Mouse (Mus musculus) neural tube, embryonic 15.5 days (tissue): ENCODE results near the gene Cdx2. TPM values are rescaled to one million over a fixed set of nuclear protein-coding genes. Genes with fewer than 3 reads are reported as not detected.

Source experiments
- ATAC-seq: fragments of 200-750 bp; cut with Nextera tagmentation; 2 replicates; pipeline ENCODE4 v1.8.0; 2017; ENCODE audit warnings: mild to moderate bottlenecking, moderate TSS enrichment, moderate library complexity; ENCODE audit not compliant: low FRiP score
- H3K27ac ChIP-seq: fragments of 300-500 bp; sonication (generic); replicated peaks from 2 replicates; pipeline ENCODE4 v1.5.1; 2015; ENCODE audit warnings: mild to moderate bottlenecking, inconsistent platforms
- H3K27me3 ChIP-seq: fragments of 300-500 bp; sonication (generic); replicated peaks from 2 replicates; pipeline ENCODE4 v1.6.1; 2015; ENCODE audit warnings: inconsistent platforms
- H3K36me3 ChIP-seq: fragments of 300-500 bp; sonication (generic); 2 replicates; pipeline ENCODE4 v1.6.1; 2015; ENCODE audit warnings: inconsistent platforms
- H3K4me1 ChIP-seq: fragments of 300-500 bp; sonication (generic); 2 replicates; pipeline ENCODE4 v1.6.1; 2015; ENCODE audit warnings: inconsistent platforms
- H3K4me2 ChIP-seq: fragments of 300-500 bp; sonication (generic); 2 replicates; pipeline ENCODE4 v1.6.1; 2015; ENCODE audit warnings: inconsistent platforms, mild to moderate bottlenecking, moderate library complexity
- H3K4me3 ChIP-seq: fragments of 300-500 bp; sonication (generic); replicated peaks from 2 replicates; pipeline ENCODE4 v1.5.1; 2015; ENCODE audit warnings: mild to moderate bottlenecking, inconsistent platforms
- H3K9ac ChIP-seq: fragments of 300-500 bp; sonication (generic); replicated peaks from 2 replicates; pipeline ENCODE4 v1.6.1; 2015; ENCODE audit warnings: mild to moderate bottlenecking, inconsistent platforms
- H3K9me3 ChIP-seq: fragments of 300-500 bp; sonication (generic); replicated peaks from 2 replicates; pipeline ENCODE4 v1.6.1; 2016; ENCODE audit warnings: inconsistent platforms
- WGBS: fragments of 180-500 bp; shearing (Covaris S2); methylation state at CpG from one replicate; pipeline ENCODE4 v1.1.7; 2015; ENCODE audit warnings: mixed read lengths; 5-methylcytosine and 5-hydroxymethylcytosine counted together
- polyA plus RNA-seq: library from polyadenylated mRNA; unstranded; fragments of >200 nt; fragmentation: Nextera tagmentation; extraction: Ambion mirVana; gene quantifications from 2 replicates; pipeline ENCODE4 v1.2.1, GENCODE M21; 2015

Gene Cdx2
- polyA plus RNA-seq, result 3.1 TPM in 1 of 2 replicates, not detected in the other

DNA sequence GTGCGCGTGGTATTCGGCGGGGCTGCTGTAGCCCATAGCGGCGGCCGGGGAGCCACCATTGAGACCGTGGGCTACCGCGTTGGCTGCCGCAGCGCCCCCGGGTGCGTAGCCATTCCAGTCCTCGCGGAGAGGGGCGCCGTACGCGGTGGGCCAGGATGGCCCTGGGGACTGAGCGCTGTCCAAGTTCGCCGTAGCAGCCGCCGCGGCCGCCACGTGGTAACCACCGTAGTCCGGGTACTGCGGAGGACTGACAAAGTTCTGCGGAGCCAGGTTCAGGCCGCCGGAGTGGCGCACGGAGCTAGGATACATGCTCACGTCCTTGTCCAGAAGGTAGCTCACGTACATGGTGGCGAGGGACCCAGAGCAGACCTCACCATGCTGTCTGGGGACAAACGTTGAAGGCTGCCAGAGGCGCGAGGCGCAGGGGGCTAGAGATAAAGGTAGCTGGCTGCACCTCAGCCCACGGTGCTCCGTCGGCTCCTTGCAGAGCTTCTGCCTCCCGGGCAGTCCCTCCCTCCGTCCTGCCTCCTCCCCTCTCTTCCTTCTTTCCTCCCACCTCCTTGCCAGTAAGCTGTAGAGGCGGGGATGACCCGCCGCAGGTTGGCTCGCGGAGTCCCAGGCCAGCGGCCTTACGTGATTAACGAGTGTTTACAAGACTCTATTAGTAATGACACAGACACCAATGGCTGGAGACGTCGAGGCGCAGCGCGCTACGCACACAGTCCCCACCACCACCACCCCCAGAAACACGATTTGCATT is at the start of gene Cdx2:
Cdx2 (minus strand) TSS at position 633 of the 760 bp plus-strand sequence.
- peak within 1 kb of the TSS; percentile 11 for H3K4me2 ChIP-seq
- peaks cover 99% of the 10 kb centered on the region for H3K27me3 ChIP-seq
- no peak within 1 kb of the TSS for H3K27ac ChIP-seq
- WGBS, result under 1% methylated on average over 57 of the region's 63 CpGs
- H3K9me3 ChIP-seq, result no peaks in the 10 kb centered on the region
- H3K9ac ChIP-seq, result no peak within 1 kb of the TSS
- peaks cover 22% of the 10 kb centered on the region for H3K4me1 ChIP-seq
- no peak for ATAC-seq
- no peaks in the 10 kb centered on the region for H3K36me3 ChIP-seq
- H3K4me3 ChIP-seq, result peak within 1 kb of the TSS; percentile 8; the same call in 1 of the 2 replicates

DNA sequence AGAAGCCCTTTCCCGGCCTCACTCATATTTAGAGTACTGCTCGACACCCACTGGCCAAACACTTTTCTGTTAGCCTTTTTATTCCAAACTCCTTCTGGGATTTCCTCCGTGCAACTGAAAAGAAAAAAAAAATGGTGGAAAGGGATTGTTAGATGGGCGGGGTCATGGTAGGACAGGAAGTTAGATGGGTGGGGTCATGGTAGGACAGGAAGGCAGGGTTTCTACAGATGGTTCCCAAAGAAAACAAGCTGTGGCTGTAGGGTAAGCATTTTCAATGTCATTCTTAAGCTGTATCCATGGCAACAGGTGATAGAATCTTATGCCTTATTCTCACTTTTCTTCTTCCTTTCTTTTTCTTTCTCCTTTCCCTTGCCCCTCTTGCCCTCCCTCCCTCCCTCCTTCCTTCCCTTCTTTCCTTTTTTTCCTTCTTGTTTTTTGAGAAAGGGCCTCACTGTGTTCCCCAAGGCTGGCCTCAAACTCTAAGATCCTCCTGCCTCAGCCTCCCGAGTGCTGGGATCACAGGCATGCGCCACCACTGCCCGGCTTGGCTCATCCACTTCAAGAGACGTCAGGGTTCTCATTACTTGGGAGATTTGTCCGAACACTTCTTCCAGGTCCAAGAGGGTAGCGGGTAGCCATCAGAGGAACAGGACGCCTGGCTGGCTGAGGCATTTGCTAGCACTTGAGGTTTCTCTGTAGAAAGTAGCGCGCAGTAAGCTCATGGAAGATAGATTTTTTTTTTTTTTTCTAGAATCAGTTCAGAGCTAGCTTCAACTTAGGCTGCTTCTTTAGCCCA is 49.4 kb upstream of the Cdx2 start:
- no peaks in the 10 kb centered on the region for H3K4me1 ChIP-seq
- WGBS, result 94% methylated on average over 13 of the region's 13 CpGs
- no peak for ATAC-seq

DNA sequence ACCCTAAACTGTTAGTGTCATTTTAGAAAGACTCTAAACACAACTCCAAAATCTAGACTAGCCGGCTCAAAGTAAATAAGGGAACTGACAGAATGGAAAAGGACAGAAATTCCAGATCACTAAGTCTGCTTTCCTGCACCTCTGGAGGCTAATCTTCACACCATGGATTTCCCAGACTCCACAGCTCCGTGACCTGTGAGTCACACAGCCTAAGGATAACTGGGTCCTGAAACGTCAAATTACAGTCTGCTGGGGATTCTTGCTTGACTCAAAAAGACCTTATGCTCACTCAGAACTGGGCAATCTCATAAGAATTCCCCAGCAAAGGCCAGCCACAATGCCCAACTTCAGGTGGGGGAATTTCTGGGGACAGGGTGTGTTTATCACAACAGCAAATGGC is 48.7 kb upstream of the Cdx2 start:
- 87% methylated on average over 3 of the region's 3 CpGs for WGBS
- ATAC-seq, result no peak
- Histone ChIP-seq H3K9ac (no peak overlapping the region), H3K36me3 (no peaks in the 10 kb centered on the region), H3K27ac (no peak overlapping the region), H3K4me3 (no peak overlapping the region), H3K4me1 (no peaks in the 10 kb centered on the region), H3K27me3 (no peaks in the 10 kb centered on the region), H3K9me3 (no peaks in the 10 kb centered on the region), H3K4me2 (no peak overlapping the region)

More for the DNA sequence above, 49.4 kb upstream of the Cdx2 start:
- Histone ChIP-seq H3K9ac (no peak overlapping the region), H3K36me3 (no peaks in the 10 kb centered on the region), H3K4me2 (no peak overlapping the region), H3K9me3 (no peaks in the 10 kb centered on the region), H3K27me3 (no peaks in the 10 kb centered on the region), H3K4me3 (no peak overlapping the region), H3K27ac (no peak overlapping the region)

GRCm38 (mm10) chr5:147354985-147355384 is 47.9 kb upstream of the Cdx2 start:
- no peak for ATAC-seq
- Histone ChIP-seq H3K4me3 (no peak overlapping the region), H3K4me1 (no peaks in the 10 kb centered on the region), H3K36me3 (no peaks in the 10 kb centered on the region), H3K27me3 (no peaks in the 10 kb centered on the region), H3K4me2 (no peak overlapping the region), H3K27ac (no peak overlapping the region), H3K9ac (no peak overlapping the region), H3K9me3 (no peaks in the 10 kb centered on the region)
- 74% methylated on average over 8 of the region's 8 CpGs for WGBS

DNA sequence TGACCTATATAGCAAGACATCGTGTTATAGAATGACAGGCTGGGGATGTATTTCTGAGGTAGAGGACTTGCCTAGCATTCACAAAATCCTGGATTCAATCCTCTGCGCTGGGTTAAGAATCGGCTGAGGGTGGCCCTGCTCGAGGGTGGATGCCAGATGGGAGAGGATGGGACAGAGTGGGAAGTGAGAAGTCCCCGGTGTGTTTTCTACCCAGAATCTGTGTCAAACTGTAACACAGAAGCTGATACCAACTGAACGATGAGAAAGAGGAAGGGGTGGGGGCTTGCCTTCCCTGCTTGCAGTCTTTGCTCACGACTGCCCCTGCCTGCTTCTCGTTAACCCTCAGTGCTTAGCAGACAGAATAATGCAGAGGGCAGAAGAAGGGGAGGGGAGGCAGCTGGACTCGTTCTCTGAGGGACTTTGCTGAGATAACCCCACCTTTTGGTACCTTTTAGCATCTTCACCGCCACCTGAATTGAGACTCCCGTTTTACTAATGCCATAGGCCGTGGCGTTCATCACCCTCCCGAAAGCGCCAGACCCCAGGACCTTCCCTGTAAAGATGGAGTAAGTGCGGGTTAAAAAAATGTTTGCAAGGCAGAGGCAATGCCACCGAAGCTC is 47.2 kb upstream of the Cdx2 start:
- H3K4me2 ChIP-seq, result no peak overlapping the region
- no peak overlapping the region for H3K4me3 ChIP-seq
- no peak overlapping the region for H3K9ac ChIP-seq
- H3K4me1 ChIP-seq, result no peaks in the 10 kb centered on the region
- no peak for ATAC-seq
- 69% methylated on average over 17 of the region's 17 CpGs for WGBS
- no peak overlapping the region for H3K27ac ChIP-seq
- no peaks in the 10 kb centered on the region for H3K27me3 ChIP-seq
- no peaks in the 10 kb centered on the region for H3K9me3 ChIP-seq
- H3K36me3 ChIP-seq, result no peaks in the 10 kb centered on the region

- Histone ChIP-seq H3K4me1 (no peaks in the 10 kb centered on the region), H3K9ac (no peak overlapping the region), H3K4me2 (no peak overlapping the region), H3K4me3 (no peak overlapping the region), H3K9me3 (no peaks in the 10 kb centered on the region), H3K36me3 (no peaks in the 10 kb centered on the region), H3K27me3 (no peaks in the 10 kb centered on the region), H3K27ac (no peak overlapping the region)
- ATAC-seq, result no peak
- 90% methylated on average over 8 of the region's 8 CpGs for WGBS
These were observed 44.9 kb upstream of the Cdx2 start for GRCm38 (mm10) chr5:147351931-147352330.

GRCm38 (mm10) chr5:147345981-147346380 is 38.9 kb upstream of the Cdx2 start:
- Histone ChIP-seq H3K9ac (no peak overlapping the region), H3K27me3 (no peaks in the 10 kb centered on the region), H3K4me3 (no peak overlapping the region), H3K36me3 (no peaks in the 10 kb centered on the region), H3K9me3 (no peaks in the 10 kb centered on the region), H3K4me1 (no peaks in the 10 kb centered on the region), H3K4me2 (no peak overlapping the region), H3K27ac (no peak overlapping the region)
- no peak for ATAC-seq
- 81% methylated on average over 1 of the region's 1 CpGs for WGBS

- Histone ChIP-seq H3K4me1 (no peaks in the 10 kb centered on the region), H3K4me2 (no peak overlapping the region), H3K36me3 (no peaks in the 10 kb centered on the region), H3K9me3 (no peaks in the 10 kb centered on the region), H3K27me3 (no peaks in the 10 kb centered on the region), H3K4me3 (no peak overlapping the region), H3K27ac (no peak overlapping the region), H3K9ac (no peak overlapping the region)
- WGBS, result 90% methylated on average over 10 of the region's 10 CpGs
- ATAC-seq, result no peak
These were observed 36.8 kb upstream of the Cdx2 start for GRCm38 (mm10) chr5:147343904-147344303.

GRCm38 (mm10) chr5:147342901-147343300 is 35.8 kb upstream of the Cdx2 start:
- H3K4me3 ChIP-seq, result no peak overlapping the region
- no peak overlapping the region for H3K27ac ChIP-seq
- H3K27me3 ChIP-seq, result no peaks in the 10 kb centered on the region
- no peaks in the 10 kb centered on the region for H3K9me3 ChIP-seq
- H3K4me2 ChIP-seq, result no peak overlapping the region
- H3K36me3 ChIP-seq, result no peaks in the 10 kb centered on the region
- ATAC-seq, result no peak
- H3K4me1 ChIP-seq, result no peaks in the 10 kb centered on the region
- H3K9ac ChIP-seq, result no peak overlapping the region
- WGBS, result 91% methylated on average over 6 of the region's 6 CpGs

- no peak overlapping the region for H3K9ac ChIP-seq
- no peaks in the 10 kb centered on the region for H3K4me1 ChIP-seq
- no peaks in the 10 kb centered on the region for H3K9me3 ChIP-seq
- H3K36me3 ChIP-seq, result no peaks in the 10 kb centered on the region
- H3K4me3 ChIP-seq, result no peak overlapping the region
- 55% methylated on average over 13 of the region's 13 CpGs for WGBS
- no peaks in the 10 kb centered on the region for H3K27me3 ChIP-seq
- no peak for ATAC-seq
- no peak overlapping the region for H3K27ac ChIP-seq
- H3K4me2 ChIP-seq, result no peak overlapping the region
These were observed 33.8 kb upstream of the Cdx2 start for GRCm38 (mm10) chr5:147340741-147341414.

- no peak overlapping the region for H3K4me2 ChIP-seq
- H3K27ac ChIP-seq, result no peak overlapping the region
- H3K4me1 ChIP-seq, result no peaks in the 10 kb centered on the region
- ATAC-seq, result no peak
- no peaks in the 10 kb centered on the region for H3K27me3 ChIP-seq
- no peak overlapping the region for H3K9ac ChIP-seq
- H3K36me3 ChIP-seq, result no peaks in the 10 kb centered on the region
- no peak overlapping the region for H3K4me3 ChIP-seq
- 90% methylated on average over 11 of the region's 11 CpGs for WGBS
- no peaks in the 10 kb centered on the region for H3K9me3 ChIP-seq
These were observed 32.5 kb upstream of the Cdx2 start for GRCm38 (mm10) chr5:147339560-147339959.
